Mouse (Mus musculus): Measurements from ENCODE around the gene Ldhal6b. TPM values are rescaled to one million over a fixed set of nuclear protein-coding genes. Genes with fewer than 3 reads are reported as not detected.

The Ldhal6b gene
- polyA plus RNA-seq, 1 experiment, result 0.89 TPM

Other genes with a start within 250 kb of the Ldhal6b start
- 14.6 and 23.4 TPM in 2 replicates for gene Tmem242, start 21.5 kb upstream of the Ldhal6b start, polyA plus RNA-seq (2012; rRNA removed)
- gene Zdhhc14, start 73.8 kb upstream of the Ldhal6b start, polyA plus RNA-seq (2012; rRNA removed), result 1.7 and 2.7 TPM in 2 replicates